Mouse (Mus musculus) embryonic facial prominence, embryonic 15.5 days (tissue): ENCODE measurements around the gene Anapc16. TPM values are rescaled to one million over a fixed set of nuclear protein-coding genes. Genes with fewer than 3 reads are reported as not detected.

Source experiments
- ATAC-seq: fragments of 200-750 bp; cut with Nextera tagmentation; 2 replicates; pipeline ENCODE4 v1.8.0; 2017; ENCODE audit warnings: low read depth, moderate TSS enrichment; ENCODE audit not compliant: insufficient number of reproducible peaks, low FRiP score, low TSS enrichment
- H3K27ac ChIP-seq: fragments of 300-500 bp; sonication (generic); replicated peaks from 2 replicates; pipeline ENCODE4 v1.5.1; 2015; ENCODE audit warnings: mild to moderate bottlenecking, inconsistent platforms
- H3K27me3 ChIP-seq: fragments of 300-500 bp; sonication (generic); 2 replicates; pipeline ENCODE4 v1.6.1; 2015; ENCODE audit warnings: inconsistent platforms
- H3K36me3 ChIP-seq: fragments of 300-500 bp; sonication (generic); 2 replicates; pipeline ENCODE4 v1.6.1; 2015; ENCODE audit warnings: mild to moderate bottlenecking, inconsistent platforms
- H3K4me1 ChIP-seq: fragments of 300-500 bp; sonication (generic); 2 replicates; pipeline ENCODE4 v1.6.1; 2015; ENCODE audit warnings: inconsistent platforms
- H3K4me2 ChIP-seq: fragments of 300-500 bp; sonication (generic); replicated peaks from 2 replicates; pipeline ENCODE4 v1.6.1; 2015; ENCODE audit warnings: mild to moderate bottlenecking, inconsistent platforms
- H3K4me3 ChIP-seq: fragments of 300-500 bp; sonication (generic); replicated peaks from 2 replicates; pipeline ENCODE4 v1.5.1; 2015; ENCODE audit warnings: mild to moderate bottlenecking, inconsistent platforms
- H3K9ac ChIP-seq: fragments of 300-500 bp; sonication (generic); 2 replicates; pipeline ENCODE4 v1.6.1; 2015; ENCODE audit warnings: inconsistent platforms
- H3K9me3 ChIP-seq: fragments of 300-500 bp; sonication (generic); replicated peaks from 2 replicates; pipeline ENCODE4 v1.6.1; 2016; ENCODE audit warnings: inconsistent platforms
- WGBS: fragments of 180-500 bp; shearing (Covaris S2); methylation state at CpG from one replicate; pipeline ENCODE4 v1.1.7; 2015; 5-methylcytosine and 5-hydroxymethylcytosine counted together
- polyA plus RNA-seq: library from polyadenylated mRNA; unstranded; fragments of >200 nt; fragmentation: Nextera tagmentation; extraction: Ambion mirVana; gene quantifications from 2 replicates; pipeline ENCODE4 v1.2.1, GENCODE M21; 2015

The Anapc16 gene
- polyA plus RNA-seq, 1 experiment from 2014 or later = 107 TPM

DNA sequence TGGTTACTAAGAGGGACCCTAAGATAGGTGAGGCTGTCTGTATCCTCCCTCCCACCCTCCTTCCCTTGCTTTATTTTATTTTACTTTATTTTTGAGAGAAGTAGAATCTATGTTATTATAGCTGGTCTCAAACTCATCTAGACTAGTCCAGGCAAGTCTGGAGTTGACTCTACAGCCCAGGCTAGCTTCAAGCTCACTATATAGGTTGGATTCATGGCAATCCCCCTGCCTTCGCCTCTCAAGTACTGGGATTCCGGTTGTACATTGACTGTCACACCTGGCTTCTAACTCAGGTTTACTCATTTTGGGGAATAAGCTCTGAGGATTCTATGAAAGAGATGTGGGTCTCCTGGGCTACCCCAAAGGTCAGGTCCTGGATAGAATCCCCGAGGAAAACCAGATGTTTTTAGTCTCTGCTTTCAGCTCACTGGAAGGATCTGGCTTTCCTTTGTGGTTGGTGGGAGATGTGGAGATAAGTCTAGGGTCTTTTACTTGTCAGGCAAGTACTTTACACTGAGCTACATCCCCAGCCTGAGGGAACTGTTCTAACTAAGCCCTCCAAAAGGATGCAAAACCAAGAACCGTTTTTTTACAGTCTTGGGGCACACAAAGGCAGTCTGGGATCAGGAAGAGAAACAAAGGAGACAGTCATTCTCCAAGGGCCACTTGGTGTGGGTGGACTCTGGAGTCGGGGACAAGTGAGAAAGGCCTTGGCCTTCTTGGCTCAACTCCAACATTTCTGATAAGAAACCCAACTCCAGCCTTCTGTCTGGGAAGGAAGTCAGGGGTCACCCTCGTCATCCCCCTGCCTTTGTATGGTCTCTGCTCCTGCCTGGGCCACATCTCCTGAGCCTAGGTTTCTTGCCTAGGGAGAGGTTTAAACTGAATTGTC is 54.3 kb downstream of the Anapc16 start:
- H3K27ac ChIP-seq = peak overlapping the region; percentile 97

DNA sequence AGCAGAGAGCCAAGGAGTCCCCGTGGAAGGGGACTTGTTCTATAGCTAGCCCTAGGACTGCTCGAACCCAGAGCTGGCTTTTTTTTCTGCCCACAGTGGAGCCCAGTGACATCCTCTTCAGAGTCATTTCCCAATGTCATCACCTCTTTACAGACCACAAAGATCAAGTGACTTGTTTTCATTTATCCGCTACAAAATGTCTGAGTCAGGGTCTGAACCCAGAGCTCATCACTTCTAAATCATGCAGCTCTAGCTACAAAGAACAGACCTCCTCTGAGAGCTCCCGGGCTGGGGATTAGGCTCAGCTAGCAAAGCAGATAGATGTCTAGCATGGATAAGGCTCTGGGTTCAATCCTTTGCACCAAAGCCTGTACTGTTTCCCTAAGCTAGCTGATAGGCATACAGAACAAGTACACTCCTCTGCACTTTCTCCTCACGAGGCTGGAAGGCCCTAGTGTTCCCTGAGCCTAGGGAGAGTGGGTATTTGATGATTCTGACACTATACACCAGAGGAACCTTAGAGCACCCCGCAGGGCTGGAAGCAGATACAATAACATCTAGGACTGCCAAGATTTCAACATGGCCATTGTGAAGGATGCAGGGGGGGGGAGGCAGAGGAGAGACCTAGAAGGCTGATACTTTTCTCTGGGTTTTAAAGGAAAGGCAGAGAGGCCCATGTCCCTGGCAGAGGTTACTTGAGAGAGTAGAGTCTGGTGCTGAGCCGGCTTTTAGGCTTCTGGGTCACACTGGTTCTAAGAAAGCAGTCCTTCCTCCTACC is 55.5 kb downstream of the Anapc16 start:
- Histone ChIP-seq H3K27ac (peak overlapping the region; percentile 97), H3K27me3 (no peaks in the 10 kb centered on the region), H3K9me3 (no peaks in the 10 kb centered on the region), H3K4me1 (peaks cover 47% of the 10 kb centered on the region), H3K36me3 (no peaks in the 10 kb centered on the region), H3K4me3 (no peak overlapping the region), H3K4me2 (no peak overlapping the region), H3K9ac (no peak overlapping the region)
- ATAC-seq = no peak
- 53% methylated on average over 7 of the region's 7 CpGs for WGBS

More for the DNA sequence above, 54.3 kb downstream of the Anapc16 start:
- Histone ChIP-seq H3K27me3 (no peaks in the 10 kb centered on the region), H3K9ac (no peak overlapping the region), H3K9me3 (no peaks in the 10 kb centered on the region), H3K4me3 (peak overlapping the region; percentile 90), H3K4me2 (peak overlapping the region; percentile 88), H3K36me3 (no peaks in the 10 kb centered on the region), H3K4me1 (peaks cover 46% of the 10 kb centered on the region)
- WGBS = 30% methylated on average over 6 of the region's 6 CpGs
- no peak for ATAC-seq

DNA sequence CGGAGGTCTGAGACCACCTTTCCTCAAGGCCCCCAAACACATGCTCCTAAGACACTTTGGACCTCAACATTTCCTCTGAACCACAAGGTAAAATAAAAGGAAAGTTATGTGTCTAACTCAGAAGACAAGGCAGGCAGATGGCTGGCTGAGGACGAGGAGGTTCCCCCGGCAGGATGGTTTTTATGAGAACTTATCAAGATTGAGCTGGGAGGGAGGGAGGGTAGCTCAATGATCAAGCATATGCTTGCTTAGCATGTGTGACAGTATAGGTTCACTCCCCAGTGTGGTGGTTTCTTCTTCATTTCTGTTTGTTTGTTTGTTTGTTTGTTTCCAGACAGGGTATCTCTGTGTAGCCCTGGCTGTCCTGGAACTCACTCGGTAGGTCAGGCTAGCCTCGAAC is 56.6 kb downstream of the Anapc16 start:
- WGBS = 88% methylated on average over 5 of the region's 5 CpGs
- Histone ChIP-seq H3K9me3 (no peaks in the 10 kb centered on the region), H3K4me3 (no peak overlapping the region), H3K36me3 (no peaks in the 10 kb centered on the region), H3K9ac (no peak overlapping the region), H3K4me2 (no peak overlapping the region), H3K27me3 (no peaks in the 10 kb centered on the region), H3K27ac (no peak overlapping the region), H3K4me1 (peaks cover 50% of the 10 kb centered on the region)
- no peak for ATAC-seq

DNA sequence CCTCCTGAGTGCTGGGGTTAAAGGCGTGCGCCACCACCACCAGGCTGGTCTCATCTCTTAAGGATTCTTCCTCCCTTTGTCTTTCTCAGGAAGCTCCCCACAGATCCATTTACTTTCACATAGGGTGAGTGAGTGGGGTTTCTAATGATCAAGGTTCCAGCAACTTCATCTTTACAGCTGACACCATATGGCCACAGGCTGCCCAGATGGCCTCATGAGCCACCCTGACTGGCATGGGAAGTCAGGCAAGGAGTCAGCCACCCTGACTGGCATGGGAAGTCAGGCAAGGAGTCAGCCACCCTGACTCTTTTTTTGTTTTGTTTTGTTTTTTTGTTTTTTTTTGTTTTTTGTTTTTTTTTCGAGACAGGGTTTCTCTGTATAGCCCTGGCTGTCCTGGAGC is 57.5 kb downstream of the Anapc16 start:
- ATAC-seq = no peak
- no peaks in the 10 kb centered on the region for H3K9me3 ChIP-seq
- no peaks in the 10 kb centered on the region for H3K27me3 ChIP-seq
- no peak overlapping the region for H3K9ac ChIP-seq
- H3K4me3 ChIP-seq = no peak overlapping the region
- peaks cover 46% of the 10 kb centered on the region for H3K4me1 ChIP-seq
- H3K36me3 ChIP-seq = no peaks in the 10 kb centered on the region
- no peak overlapping the region for H3K27ac ChIP-seq
- H3K4me2 ChIP-seq = no peak overlapping the region
- WGBS = 94% methylated on average over 3 of the region's 3 CpGs

DNA sequence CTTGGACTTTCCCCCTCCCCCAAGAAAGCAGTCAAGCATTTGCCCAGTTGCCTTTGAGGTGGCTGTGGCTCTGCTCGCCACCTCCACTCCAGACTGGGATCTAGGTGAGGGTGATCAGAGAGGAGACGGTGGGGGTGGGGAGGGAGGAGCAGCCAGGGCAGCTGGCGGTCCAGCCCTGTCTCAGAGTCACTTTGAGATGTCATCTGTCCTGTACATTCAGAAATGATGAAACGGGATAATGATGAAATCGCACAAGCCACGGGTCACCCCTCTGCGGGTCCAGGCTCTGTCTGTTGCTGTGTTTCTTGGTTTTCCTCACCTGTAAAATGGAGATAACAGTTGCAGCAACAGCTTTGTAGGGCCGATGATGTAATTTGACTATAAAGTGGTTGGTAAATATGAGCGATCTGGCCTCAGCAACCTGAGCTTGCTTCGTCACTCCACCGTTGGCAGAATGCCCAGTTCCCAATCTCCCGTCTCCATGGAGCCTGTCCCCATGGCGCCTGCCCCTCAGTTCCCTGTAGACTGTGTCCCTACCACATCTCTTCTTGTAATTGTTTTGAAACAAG is 59.4 kb downstream of the Anapc16 start:
- Histone ChIP-seq H3K27me3 (no peaks in the 10 kb centered on the region), H3K9me3 (no peaks in the 10 kb centered on the region), H3K27ac (peak overlapping the region; percentile 82), H3K9ac (peak overlapping the region; percentile 26; the same call in 1 of the 2 replicates), H3K36me3 (no peaks in the 10 kb centered on the region), H3K4me1 (peaks cover 27% of the 10 kb centered on the region), H3K4me2 (peak overlapping the region; percentile 49), H3K4me3 (peak overlapping the region; percentile 32)
- 33% methylated on average over 13 of the region's 13 CpGs for WGBS
- ATAC-seq = peak; percentile 66

DNA sequence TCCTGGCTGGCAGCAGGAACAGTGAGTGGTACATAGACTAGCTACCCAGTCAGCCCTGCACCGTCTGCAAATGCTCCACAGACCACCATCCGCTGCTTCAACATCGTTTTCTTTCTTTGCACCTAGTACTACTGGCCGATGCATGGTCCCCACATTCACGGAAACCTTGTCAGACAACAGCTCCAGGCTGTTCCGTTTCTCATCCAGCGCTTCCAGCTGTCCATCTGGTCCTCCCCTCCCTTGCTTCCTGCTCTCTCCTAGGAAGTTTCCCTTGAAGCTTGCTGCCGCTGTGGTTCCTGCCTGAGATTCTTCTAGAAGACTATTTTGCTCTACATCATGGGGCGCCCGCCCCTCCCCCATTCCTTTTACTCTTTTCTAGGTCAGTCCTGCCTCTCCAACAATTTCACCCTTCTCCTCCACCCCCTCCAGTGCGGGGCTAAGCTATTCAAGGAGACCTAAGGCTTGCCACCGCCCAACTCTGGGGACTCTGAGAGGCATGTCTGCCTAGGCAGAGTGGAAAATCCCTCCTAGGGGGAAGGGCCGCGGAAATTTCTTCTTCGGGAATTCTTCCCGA is 60.0 kb downstream of the Anapc16 start:
- peaks cover 22% of the 10 kb centered on the region for H3K4me1 ChIP-seq
- H3K9ac ChIP-seq = peak overlapping the region; percentile 26
- peak overlapping the region; percentile 82 for H3K27ac ChIP-seq
- no peaks in the 10 kb centered on the region for H3K27me3 ChIP-seq
- H3K4me2 ChIP-seq = peak overlapping the region; percentile 49
- 2% methylated on average over 16 of the region's 16 CpGs for WGBS
- H3K36me3 ChIP-seq = no peaks in the 10 kb centered on the region
- peak overlapping the region; percentile 32 for H3K4me3 ChIP-seq
- peak; percentile 55 for ATAC-seq
- no peaks in the 10 kb centered on the region for H3K9me3 ChIP-seq

DNA sequence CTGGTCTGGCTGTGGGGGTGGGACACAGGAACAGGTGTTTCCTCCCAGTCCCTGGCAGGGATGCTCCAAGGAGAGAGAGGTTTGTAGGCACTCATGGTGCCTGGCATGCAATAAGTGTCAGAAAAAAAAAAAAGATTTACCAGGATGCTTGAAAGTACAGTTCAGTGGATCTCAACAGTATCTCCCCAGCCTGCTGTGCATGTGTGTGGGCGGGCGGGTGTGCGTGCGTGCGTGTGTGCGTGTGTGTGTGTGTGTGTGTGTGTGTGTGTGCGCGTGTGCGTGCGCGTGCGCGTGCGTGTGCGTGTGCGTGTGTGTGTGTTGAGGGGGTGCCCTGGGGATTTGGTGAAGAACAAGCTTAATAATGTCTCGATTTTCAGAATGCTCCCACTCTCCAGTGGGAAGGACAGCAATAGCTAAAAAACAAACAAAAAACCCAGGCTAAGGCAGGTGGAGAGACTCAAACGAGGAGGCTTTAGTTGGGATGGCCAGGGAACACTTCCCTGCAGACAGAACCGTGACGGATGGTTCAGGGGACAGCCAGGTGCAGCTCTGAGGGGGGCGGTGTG is 60.6 kb downstream of the Anapc16 start:
- peak overlapping the region; percentile 82 for H3K27ac ChIP-seq
- peaks cover 20% of the 10 kb centered on the region for H3K4me1 ChIP-seq
- H3K4me2 ChIP-seq = peak overlapping the region; percentile 49
- ATAC-seq = no peak
- H3K9me3 ChIP-seq = no peaks in the 10 kb centered on the region
- H3K9ac ChIP-seq = 0 out of 2 replicates have a peak overlapping the region, but pooled peaks have one; percentile 26
- H3K4me3 ChIP-seq = peak overlapping the region; percentile 32
- no peaks in the 10 kb centered on the region for H3K27me3 ChIP-seq
- H3K36me3 ChIP-seq = no peaks in the 10 kb centered on the region
- 38% methylated on average over 21 of the region's 21 CpGs for WGBS

DNA sequence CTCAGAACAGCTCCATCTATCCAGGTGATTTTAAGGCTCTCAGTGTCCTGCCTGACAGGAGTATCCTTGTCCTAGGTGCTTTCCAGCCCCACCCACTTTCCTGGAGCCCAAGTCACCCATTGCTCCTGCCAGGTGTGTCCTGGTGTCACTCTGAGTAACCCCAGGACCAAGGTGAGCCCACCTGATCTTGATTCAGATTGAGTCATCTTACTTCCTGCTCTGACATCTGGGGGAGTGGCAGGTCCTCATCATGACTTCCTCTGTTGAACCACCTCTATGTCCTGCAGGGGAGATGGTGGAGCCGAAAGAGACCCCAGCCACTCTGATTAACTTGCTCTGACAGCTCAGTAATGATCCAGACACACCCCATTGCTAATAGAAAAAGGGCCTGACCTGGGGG is 63.9 kb downstream of the Anapc16 start:
- 57% methylated on average over 1 of the region's 1 CpGs for WGBS
- no peak overlapping the region for H3K4me3 ChIP-seq
- no peak overlapping the region for H3K4me2 ChIP-seq
- ATAC-seq = no peak
- H3K27me3 ChIP-seq = no peaks in the 10 kb centered on the region
- H3K27ac ChIP-seq = no peak overlapping the region
- no peak overlapping the region for H3K9ac ChIP-seq
- H3K9me3 ChIP-seq = no peaks in the 10 kb centered on the region
- H3K36me3 ChIP-seq = no peaks in the 10 kb centered on the region
- peaks cover 23% of the 10 kb centered on the region for H3K4me1 ChIP-seq

DNA sequence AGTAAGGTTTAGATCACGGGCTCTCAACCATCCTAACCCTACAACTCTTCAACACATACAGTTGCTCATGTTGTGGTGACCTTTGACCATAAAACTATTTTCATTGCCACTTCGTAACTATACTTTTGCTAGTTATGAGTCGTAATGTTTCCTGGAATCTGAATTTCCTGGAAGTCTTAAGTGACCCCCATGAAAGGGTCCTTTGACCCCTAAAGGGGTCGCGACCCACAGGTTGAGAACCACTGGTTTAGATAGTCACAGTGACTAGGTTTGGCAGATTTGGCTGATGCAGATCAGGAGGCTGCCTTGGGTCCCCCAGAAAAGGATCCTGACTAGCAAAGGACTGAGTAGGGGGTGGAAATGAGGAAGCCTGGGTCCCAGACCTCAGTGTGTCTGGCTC is 64.3 kb downstream of the Anapc16 start:
- no peak overlapping the region for H3K4me3 ChIP-seq
- no peak overlapping the region for H3K4me2 ChIP-seq
- peaks cover 20% of the 10 kb centered on the region for H3K4me1 ChIP-seq
- H3K27ac ChIP-seq = no peak overlapping the region
- WGBS = 75% methylated on average over 5 of the region's 5 CpGs
- H3K36me3 ChIP-seq = no peaks in the 10 kb centered on the region
- H3K9me3 ChIP-seq = no peaks in the 10 kb centered on the region
- ATAC-seq = no peak
- H3K9ac ChIP-seq = no peak overlapping the region
- no peaks in the 10 kb centered on the region for H3K27me3 ChIP-seq
